Mouse (Mus musculus): ENCODE measurements around the gene Myh7.

GRCm38 (mm10) chr14:55015767-55016111 is 21.3 kb upstream of the Myh7 start:
- TF ChIP-seq EP300 (IDR thresholded peaks at IDR 0.05; ENCODE audit: low read depth), result no peak
- TF ChIP-seq CTCF (IDR thresholded peaks at IDR 0.05; ENCODE audit: low read depth), result no peak
